Mouse (Mus musculus) frontal cortex, postnatal 10 days (tissue): ENCODE results near the gene Aebp2.

Experiments used
- DNase-seq, 2 experiments: peaks; one replicate each; pipeline ENCODE4 v3.0.0; 2022; ENCODE audit warnings: low spot score in 2 of 2, mixed read lengths in 1 of 2

Aebp2 gene

DNA sequence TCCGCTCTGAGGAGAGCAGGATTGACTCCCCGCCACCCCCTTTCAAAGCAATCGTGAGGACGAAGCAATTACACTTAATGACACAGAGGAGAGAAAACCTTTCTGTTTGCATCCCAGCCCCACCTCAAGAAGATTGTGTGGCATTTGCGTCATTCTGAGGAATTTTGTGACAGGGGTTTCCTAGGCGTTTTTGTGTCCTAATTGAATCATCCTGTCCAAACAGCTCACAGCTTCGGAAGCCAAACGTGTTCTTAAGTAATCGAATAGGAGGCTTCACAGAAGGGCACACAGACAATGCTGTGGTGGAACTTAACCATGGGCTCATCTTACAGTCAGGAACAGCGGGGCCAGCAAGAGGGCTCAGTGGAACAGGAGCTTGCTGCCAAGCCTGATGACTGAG, 15.9 kb upstream of the Aebp2 start:
- DNase-seq, result no peak

DNA sequence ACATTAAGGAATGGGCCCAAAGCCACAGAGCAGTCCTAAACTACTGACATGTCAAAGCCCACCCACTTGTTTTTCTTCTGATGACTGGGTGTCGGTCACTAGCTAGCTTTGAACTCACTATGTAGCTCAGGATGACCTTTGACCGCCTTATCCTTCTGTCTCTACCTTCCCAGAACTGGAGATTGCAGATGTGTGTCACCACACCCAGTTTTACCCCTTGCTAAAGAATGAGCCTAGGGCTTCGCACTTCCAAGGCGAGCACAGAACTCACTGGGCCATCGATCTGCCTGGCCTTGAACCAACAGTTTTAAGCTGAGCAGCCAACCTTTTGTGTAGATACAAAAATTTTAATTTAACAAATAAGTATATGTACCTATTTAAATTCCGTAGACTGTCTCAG, 13.8 kb upstream of the Aebp2 start:
- no peak for DNase-seq

DNA sequence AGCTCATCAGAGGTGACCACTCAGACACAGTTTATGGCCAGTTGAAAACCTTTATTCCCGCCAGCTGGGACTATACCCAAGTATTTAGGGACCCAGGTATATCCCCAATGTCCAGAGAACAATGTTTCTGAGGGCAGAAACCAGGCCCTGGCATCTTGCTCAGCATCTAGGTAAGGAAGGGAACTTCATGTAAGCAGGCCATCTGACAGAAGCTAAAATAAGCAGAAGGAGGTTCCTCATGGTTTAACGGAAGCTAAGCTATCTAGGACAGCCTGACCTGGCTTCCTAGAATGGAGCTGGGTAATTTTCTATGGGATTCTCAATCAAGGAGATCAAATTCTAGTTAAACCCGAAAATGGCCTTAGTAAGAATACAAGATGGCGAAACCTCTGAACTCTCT, 12.9 kb upstream of the Aebp2 start:
- no peak for DNase-seq

DNA sequence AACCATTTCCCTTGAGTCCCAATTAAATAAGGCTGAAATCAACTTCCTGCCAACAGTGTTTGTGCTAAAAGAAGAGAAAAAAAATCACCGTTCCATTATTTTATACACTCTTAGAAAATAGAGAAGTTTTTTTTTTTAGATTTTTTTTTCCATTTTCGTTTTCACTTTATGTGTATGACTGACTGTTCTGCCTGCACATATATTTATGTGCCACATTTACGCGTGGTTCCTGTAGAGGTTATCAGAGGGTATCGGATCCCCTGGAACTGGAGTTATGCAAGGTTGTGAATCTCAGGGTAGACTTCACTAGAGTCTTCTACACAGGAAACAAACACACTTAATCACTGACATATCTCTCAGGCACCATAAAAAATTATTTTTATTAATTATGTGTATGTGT, 12.3 kb upstream of the Aebp2 start:
- no peak for DNase-seq

DNA sequence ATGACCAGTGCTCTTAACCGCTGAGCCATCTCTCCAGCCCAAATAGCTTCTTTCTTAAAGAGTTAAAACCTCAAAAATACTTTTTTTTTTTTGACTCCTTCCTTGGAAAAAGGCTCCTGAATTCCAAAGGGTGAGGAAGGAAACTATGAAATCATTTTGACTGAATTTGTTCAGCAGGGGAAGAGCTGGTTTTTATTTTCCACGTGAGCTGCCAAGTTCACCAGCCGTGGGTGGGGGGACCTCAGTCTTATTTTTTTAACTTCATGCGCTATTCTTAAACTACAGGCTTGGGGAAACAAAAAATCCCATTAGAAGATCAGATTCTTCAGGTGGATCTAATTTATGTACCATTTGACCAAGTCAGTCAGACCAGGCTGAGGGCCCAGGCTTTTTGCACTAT, 11.2 kb upstream of the Aebp2 start:
- DNase-seq, result no peak

DNA sequence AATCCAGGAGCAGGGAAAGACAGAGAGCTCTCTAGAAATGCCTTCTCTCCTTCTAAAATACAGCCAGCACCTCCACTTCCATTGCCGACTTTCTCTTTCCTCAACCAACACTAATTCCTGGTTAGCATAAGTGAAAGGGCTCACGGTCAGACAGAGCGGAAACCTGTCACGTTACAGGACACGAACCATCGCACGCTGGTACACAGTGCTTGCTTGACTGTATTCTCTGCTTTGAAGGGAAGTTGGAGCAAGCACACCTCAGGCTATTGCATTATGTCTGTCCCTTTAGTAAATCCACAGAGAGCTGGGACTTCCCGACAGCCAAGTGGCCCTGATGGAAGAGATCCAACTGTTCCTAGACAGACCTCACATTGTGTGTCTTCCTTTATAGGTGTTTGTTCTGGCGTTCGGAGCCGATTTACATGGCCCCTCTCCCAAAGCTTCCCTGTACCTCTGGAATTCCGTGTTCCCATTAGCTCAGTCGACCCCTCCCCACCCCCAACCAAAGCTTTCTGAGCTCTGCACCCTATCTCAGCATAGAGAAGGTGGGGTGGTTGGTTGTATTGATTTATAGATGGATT, 10.5 kb upstream of the Aebp2 start:
- no peak for DNase-seq

DNA sequence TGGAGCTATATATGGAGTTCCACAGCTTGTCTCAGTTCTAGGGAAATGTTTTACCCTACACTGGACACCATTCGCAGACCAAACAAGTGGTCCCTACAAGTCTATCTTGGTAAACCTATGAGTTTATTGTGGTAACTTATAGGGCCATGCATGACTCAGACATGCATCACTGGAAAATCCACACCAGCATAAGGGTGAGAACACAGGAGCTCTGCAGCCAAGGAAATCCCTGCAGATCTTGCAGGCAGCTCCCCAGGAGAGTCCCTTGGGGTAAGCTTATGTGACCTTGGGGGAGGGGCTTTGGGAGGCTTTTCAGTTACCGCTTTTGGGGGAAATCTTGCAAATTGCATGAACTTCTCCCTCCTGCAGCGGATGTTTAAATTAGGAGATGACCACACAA, 8.6 kb upstream of the Aebp2 start:
- no peak for DNase-seq

DNA sequence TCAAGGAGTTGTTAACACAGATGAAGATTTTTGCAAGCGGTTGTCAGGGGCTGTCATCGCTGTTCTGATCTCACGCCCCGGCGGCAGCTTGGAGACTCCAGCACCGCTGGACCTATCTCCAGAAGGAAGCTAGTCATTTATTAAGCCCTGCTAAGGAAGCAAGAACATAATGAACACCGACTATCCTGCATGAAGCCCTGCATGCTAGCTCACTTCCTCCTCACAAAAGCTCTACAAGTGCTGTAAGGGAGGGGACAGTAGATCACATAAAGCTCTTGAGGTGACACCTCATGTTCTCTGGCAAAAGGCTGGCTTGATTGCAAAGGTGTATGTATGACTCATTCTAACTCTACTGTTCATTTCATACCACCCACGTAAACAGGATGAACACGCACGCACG, 7.8 kb upstream of the Aebp2 start:
- DNase-seq, result no peak

DNA sequence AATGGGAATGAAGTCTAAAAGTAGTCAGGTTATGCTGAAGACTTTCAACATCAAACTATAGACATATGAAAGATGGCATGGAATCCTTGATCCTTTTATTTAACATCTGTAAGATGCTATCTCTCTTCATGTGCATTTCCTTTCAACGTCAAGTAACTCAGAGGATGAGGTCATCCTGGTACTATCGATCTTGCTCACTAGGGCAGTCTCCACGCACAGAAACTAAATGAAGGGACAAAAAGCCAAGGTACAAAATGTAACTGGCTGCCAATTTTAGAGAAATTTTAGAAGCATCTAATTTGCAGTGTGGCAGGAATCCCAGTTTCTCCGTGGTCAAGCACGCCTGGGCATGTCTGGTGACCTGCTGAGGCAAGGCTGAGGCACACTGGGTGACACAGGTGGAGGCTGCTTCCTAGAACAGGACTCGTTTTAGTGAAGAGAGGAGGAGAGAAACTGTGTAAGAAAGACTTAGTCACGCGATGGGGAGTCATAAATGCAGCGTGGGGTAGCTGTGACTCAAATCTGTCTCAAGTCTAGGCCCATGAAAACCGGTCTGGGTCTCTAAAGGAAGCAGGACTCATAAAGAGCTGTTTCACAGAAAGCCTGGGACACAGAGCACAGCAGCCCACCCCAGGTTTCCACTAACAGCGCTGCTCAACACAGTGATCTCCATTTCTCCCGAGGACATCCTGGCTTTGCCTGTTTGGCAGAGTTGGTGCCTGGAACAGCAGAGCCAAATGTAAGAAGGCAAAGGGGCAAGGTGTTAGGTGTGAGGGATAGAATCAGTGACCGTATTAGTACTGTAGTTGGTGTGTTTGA, 1.7 kb upstream of the Aebp2 start:
- DNase-seq, result no peak

DNA sequence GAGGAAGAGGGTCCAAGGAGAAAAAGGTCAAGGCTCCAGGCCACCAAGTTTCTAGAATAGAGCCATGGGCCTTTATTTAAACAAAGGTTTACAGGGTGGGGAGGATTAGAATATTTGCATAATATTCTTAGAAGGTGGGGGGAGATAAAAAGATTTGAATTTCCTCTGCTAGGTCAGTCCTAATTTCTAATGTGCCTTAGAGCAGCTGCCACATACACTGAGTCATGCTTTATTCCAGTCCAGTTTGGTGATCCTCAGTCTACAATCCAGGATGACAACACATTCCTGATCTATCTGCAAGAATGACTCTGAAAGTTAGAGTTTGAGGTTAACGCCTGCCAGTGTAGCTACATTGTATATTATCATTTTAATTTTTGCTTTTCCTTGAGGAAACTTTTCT, 841 bp upstream of the Aebp2 start:
- DNase-seq, result no peak

DNA sequence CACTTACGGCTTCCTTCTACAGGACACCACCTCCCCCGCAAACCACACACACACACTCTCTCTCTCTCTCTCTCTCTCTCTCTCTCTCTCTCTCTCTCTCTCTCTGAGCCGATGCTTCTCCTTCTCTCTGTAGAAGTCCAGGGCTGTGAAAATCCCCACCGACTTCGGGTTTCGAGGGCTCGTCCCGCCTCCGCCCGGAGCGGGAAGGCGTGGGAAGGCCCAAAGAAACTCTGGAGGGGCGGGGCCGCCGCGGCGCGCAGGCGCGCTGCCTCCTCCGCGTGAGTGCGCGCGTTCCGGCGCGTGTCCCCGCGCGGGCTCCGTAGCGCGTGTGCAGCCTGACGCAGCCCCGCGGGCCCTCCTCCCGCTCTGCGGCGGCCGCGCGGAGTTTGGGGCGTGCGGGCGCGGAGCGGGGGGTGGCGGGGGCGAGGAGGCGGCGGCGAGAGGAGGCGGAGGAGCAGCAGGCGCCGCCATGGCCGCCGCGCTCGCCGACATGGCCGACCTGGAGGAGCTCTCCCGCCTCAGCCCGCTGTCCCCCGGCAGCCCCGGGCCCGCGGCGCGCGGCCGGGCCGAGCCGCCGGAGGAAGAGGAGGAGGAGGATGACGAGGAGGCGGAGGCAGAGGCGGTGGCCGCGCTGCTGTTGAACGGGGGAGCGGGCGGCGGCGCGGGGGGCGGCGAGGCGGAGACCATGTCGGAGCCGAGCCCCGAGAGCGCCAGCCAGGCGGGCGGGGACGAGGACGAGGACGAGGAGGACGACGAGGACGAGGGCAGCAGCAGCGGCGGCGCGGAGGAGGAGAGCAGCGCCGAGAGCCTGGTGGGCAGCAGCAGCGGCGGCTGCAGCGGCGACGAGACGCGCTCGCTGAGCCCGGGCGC, 998 bp downstream of the Aebp2 start:
- peak; percentile 90 to 93 for DNase-seq

DNA sequence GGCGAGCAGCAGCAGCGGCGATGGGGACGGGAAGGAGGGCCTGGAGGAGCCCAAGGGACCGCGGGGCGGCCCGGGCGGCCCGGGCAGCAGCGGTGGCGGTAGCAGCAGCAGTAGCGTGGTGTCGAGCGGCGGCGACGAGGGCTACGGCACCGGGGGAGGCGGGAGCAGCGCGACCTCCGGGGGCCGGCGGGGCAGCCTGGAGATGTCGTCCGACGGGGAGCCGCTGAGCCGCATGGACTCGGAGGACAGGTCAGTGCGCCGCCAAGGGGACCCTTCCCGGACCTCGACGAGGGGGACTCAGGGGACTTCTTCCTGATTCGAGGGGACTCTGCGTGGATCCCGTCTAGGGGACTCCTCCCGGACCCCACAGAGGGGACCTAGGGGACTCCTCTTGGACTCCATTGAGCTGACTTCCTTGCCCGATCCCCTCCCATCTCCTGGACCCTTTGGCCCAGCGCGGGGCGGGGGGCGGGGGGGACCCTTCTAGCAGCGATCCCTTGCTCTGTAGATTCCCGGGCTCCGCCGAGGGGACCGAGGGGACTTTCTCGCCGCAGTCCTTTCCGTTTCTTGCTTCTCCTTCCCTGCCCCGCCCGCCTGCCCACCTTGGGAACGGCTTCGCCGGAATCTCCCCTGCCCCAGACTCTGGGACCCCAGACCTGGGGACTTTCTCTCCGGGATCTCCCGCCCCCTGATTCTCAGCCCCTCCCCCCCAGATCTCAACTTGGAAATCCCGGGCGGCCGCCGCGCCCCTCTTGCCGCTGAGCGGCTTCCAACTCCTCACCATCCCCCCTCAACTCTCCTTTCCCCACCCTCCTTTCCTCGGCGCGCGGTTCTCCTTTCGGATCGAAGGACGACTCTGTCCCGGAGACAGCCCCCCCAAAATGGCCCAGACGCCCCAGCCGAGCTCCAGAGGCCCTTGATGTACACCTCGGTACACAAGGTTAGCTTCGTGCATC, 1.9 kb downstream of the Aebp2 start:
- peak; percentile 40 for DNase-seq

DNA sequence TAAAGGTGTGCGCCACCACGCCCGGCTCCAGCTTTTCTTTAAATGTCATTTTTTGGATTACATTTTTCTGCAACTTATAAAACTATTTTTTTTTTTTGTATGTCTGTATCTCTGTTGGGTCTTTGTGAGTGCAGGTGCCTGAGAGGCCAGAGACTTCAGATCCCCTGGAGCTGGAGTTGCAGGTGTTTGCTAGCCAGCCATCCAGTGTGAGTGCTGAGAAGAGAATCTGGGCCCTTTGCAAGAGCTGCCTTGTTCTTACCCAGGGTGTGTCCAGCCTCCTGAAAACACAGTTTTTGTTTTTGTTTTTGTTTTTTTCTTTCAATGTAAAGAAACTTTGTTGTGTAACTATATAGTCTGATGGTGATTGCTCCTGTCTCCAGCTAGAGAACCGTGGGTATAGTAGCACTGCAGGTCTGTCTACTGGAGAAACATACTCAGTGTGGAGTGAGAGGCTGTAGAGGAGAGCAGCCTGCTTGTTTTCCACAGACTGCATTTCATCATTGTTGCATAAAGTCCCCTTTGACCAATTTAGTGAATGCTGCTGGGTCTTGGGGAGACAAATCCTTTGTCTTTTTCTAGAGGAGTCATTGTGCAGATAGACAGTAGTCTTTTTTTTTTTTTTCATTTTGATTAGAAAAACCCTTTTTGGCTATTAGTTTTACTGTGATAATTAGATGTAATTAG, 6.9 kb downstream of the Aebp2 start:
- DNase-seq, result no peak

DNA sequence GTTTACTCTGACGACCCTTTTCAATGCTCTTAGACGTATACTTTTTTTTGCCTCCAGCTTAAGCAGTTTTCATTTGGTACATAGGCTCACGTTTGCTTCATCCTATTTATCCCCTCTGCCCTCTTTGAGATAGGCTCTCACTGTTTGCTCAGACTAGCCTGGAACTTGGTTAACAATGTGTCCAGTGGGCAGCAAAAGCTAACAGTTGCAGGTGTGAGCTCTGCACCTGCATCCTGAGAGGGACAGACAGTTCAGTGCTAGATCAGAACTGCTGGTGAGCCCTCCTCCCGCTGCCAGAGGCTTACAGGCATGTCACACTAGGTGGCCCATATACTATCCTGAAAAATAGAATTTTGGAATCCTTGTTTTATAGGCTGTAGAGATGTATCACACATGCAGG, 7.8 kb downstream of the Aebp2 start:
- no peak for DNase-seq

DNA sequence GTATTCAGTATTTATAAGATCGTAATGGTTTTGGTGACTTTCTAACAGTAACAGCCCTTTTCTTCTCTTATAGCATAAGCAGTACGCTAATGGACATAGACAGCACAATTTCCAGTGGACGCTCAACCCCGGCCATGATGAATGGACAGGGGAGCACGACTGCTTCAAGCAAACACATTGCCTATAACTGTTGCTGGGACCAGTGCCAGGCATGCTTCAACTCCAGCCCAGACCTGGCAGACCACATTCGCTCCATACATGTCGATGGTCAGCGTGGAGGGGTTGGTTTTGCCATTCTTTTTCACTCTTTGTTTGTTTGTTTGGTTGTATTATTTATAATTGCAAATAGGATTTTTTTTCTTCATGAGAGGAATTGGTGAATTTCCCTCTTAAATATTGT, 11.2 kb downstream of the Aebp2 start:
- DNase-seq, result no peak

DNA sequence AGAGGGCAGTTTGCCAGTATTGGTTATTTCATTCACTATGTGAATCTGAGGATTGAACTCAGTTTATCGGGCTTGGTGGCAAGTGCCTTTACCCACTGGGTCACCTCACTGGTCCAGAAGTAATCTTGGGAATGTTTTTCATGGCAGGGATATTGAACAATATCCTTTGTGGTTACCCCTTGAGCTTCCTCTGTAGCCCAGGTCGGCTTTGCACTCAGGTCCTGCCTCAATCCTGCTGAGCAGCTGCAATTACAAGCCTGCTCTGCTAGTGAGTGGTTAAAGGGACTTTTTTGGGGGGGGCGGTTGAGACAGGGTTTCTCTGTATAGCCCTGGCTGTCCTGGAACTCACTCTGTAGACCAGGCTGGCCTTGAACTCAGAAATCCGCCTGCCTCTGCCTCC, 13.8 kb downstream of the Aebp2 start:
- no peak for DNase-seq

DNA sequence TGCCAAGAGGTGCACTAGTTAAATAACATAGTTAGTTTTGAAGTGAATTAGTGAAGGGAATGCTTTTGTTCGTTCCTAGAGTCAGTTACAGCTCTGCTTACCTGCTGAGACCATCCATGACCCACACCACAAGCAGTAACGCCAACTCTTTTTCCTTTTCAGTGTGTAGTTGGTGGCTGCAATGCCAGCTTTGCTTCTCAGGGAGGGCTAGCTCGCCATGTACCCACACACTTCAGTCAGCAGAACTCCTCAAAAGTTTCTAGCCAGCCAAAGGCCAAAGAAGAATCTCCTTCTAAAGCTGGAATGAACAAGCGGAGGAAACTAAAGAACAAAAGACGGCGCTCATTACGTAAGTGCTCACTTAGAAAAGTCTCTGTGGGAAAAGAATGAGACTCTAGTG, 19.5 kb downstream of the Aebp2 start:
- DNase-seq, result no peak

DNA sequence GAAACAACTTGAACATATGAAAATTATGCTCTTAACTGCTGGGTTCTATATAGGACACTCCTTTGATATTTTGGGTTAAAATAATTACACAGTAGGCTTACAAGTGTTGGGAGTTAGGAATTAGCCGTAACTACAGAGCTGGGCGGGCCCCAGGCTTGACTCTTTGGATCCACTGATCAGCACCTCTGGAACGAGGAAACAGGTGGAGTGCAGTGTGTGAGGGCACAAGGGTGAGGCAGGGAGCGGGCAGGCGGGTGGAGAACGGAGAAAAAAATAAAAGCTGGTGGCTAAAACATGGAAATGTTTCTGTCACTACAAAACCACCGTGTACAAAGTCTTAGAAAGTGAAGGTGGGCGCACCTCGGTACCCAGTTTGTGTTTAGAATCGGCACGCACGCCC, 20.2 kb downstream of the Aebp2 start:
- no peak for DNase-seq

DNA sequence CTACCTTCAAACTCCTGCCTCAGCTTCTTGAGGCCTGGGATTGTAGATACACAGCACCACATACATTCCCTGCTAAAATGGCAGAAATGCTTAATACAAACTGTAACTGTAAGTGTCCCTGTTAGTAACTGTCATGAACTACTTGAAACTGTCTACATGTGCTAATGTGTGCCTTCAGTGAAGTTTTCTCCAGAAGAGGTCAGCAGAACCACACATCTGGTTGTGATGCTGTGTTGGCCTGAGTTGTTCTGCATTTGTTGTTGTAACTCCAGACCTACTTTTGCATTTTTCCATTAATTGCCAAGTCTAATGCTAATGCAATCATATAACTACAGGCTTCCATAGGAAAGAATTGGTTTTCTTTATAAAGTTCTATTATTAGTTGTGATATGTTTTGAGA, 23.5 kb downstream of the Aebp2 start:
- no peak for DNase-seq

DNA sequence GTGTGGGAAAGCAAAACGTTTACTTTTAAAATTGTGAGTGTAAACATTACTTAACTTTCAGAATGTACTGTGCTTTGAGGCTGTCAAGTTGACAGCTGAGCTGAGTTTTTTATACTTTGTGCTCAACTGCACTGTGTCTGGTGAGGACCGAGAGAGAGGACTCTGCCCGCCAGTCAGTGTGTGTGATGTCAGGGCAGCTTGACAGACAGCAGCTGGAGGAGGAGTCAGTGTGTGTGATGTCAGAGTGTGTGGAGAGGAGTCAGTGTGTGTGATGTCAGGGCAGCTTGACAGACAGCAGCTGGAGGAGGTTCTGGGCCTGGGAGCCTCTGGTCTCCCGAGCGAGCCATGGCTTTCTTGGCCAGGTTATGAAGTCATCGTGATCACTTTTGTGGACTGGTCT, 24.4 kb downstream of the Aebp2 start:
- no peak for DNase-seq

DNA sequence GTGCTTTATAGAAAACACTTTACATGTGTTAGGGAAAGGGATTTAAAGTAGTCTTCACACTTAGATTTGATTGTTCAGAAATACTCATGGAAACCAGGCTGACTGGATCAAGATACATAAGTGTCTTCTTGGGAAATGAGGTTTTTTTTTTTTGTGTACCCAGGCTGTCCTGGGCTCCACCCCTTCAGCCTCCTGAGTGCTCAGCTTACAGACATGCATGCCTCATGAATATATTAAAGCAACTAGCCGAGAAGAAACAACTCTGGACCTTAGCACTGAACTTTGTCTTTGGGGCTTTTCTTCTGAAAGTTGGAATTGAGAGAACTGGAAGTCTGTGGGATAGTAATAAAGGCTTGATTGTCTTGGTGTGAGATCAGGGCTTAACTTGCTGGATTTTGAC, 27.3 kb downstream of the Aebp2 start:
- DNase-seq, result no peak
